ENCODE assay signal across 13 mouse cellular contexts in genomic region chr6:143153751-143154494, GRCm38 (mm10). TPM values are rescaled to one million over a fixed set of nuclear protein-coding genes. Genes with fewer than 3 reads are reported as not detected.
A peak's percentile ranks its signal among the peaks of the same experiment; 100 is the strongest.
DNase-seq lines count a peak whose midpoint lies in the region; ATAC-seq and TF ChIP-seq lines count a peak whose summit lies in the region.
"Had no signal": no experiment of that assay in that cellular context is flagged by ENCODE, and none has a peak within 500 bp of the region (broad histone marks: within the 10 kb centered on the region; RNA-seq: fewer than 3 reads in every experiment).

No protein-coding gene starts in this region.

- no peak for TF ChIP-seq EP300 in ES-Bruce4 (IDR thresholded peaks at IDR 0.05; ENCODE audit: insufficient read depth, low read depth, low read length)

- DNase-seq in liver, adult 2 months (ENCODE audit: extremely low read depth, low read depth, low spot score) = peak; percentile 81
- no peak for DNase-seq in liver
- peak; percentile 26 for DNase-seq in lung, postnatal 10 days
- no peak for DNase-seq in adrenal gland, postnatal 14 days
- no peak for DNase-seq in adrenal gland, adult 2 months
- DNase-seq: cerebellum, adult 11-12 months; gastrocnemius, postnatal 25 days had no signal

- H3K9ac ChIP-seq in liver, adult 2 months (ENCODE audit: low read depth, low read length) = no peak overlapping the region
- peak overlapping the region; percentile 20; the same call in 1 of the 2 replicates for H3K9ac ChIP-seq in ES-Bruce4 (ENCODE audit: low read depth, poor library complexity, severe bottlenecking)
- H3K9ac ChIP-seq in intestine, embryonic 15.5 days = no peak overlapping the region
- H3K9ac ChIP-seq in neural tube, embryonic 15.5 days (replicated peaks) = no peak overlapping the region
- H3K9ac ChIP-seq: hindbrain, embryonic 15.5 days; neural tube, embryonic 13.5 days had no signal

- H3K79me2 ChIP-seq in liver, adult 2 months (ENCODE audit: control insufficient read depth, insufficient read depth, low read length) = no peaks in the 10 kb centered on the region

- H3K9me3 ChIP-seq in ES-Bruce4 (replicated peaks; ENCODE audit: control insufficient read depth, insufficient read depth, low read length, poor library complexity, severe bottlenecking) = no peaks in the 10 kb centered on the region
- no peaks in the 10 kb centered on the region for H3K9me3 ChIP-seq in intestine, embryonic 15.5 days
- H3K9me3 ChIP-seq in neural tube, embryonic 15.5 days (replicated peaks) = no peaks in the 10 kb centered on the region
- H3K9me3 ChIP-seq: hindbrain, embryonic 15.5 days; neural tube, embryonic 13.5 days had no signal

- ATAC-seq in intestine, embryonic 15.5 days = peak; percentile 70
- no peak for ATAC-seq in neural tube, embryonic 15.5 days (ENCODE audit: low FRiP score)
- ATAC-seq: CD4-positive, CD25-positive, alpha-beta regulatory T cell, adult 4 months had no signal

- no peaks in the 10 kb centered on the region for H3K27me3 ChIP-seq in liver, adult 2 months (ENCODE audit: control insufficient read depth, insufficient read depth, low read length)
- no peaks in the 10 kb centered on the region for H3K27me3 ChIP-seq in ES-Bruce4 (ENCODE audit: control insufficient read depth, insufficient read depth, low read length, poor library complexity, severe bottlenecking)
- no peaks in the 10 kb centered on the region for H3K27me3 ChIP-seq in intestine, embryonic 15.5 days (replicated peaks)
- 0 out of 2 replicates have a peak, but pooled peaks cover 3% of the 10 kb centered on the region for H3K27me3 ChIP-seq in neural tube, embryonic 15.5 days (replicated peaks)
- H3K27me3 ChIP-seq: hindbrain, embryonic 15.5 days; neural tube, embryonic 13.5 days had no signal

- no peak overlapping the region for H3K4me3 ChIP-seq in liver, adult 2 months (ENCODE audit: insufficient read depth, low read depth, low read length)
- no peak overlapping the region for H3K4me3 ChIP-seq in ES-Bruce4 (ENCODE audit: low read depth, low read length)
- H3K4me3 ChIP-seq in intestine, embryonic 15.5 days (replicated peaks) = no peak overlapping the region
- H3K4me3 ChIP-seq in neural tube, embryonic 15.5 days (replicated peaks) = no peak overlapping the region
- H3K4me3 ChIP-seq: hindbrain, embryonic 15.5 days; neural tube, embryonic 13.5 days had no signal

- H3K27ac ChIP-seq in liver, adult 2 months (replicated peaks; ENCODE audit: insufficient read depth, low read depth, low read length) = no peak overlapping the region
- H3K27ac ChIP-seq in ES-Bruce4 (ENCODE audit: insufficient read depth, low read length) = peak overlapping the region; percentile 18; the same call in 1 of the 2 replicates
- no peak overlapping the region for H3K27ac ChIP-seq in intestine, embryonic 15.5 days
- no peak overlapping the region for H3K27ac ChIP-seq in neural tube, embryonic 15.5 days (replicated peaks)
- H3K27ac ChIP-seq: hindbrain, embryonic 15.5 days; neural tube, embryonic 13.5 days had no signal

- H3K4me1 ChIP-seq in liver, adult 2 months (ENCODE audit: control insufficient read depth, insufficient read depth, low read length) = peaks cover 9% of the 10 kb centered on the region
- peaks cover 9% of the 10 kb centered on the region for H3K4me1 ChIP-seq in ES-Bruce4 (ENCODE audit: control insufficient read depth, insufficient read depth, low read length)
- peaks cover 5% of the 10 kb centered on the region; the same call in 1 of the 2 replicates for H3K4me1 ChIP-seq in intestine, embryonic 15.5 days (replicated peaks)
- H3K4me1 ChIP-seq in neural tube, embryonic 15.5 days = peaks cover 14% of the 10 kb centered on the region; the same call in 1 of the 2 replicates

- WGBS in liver, adult 2 months = 18% methylated on average over 10 of the region's 10 CpGs
- WGBS in intestine, embryonic 15.5 days = 54% methylated on average over 10 of the region's 10 CpGs
- 59% methylated on average over 10 of the region's 10 CpGs for WGBS in neural tube, embryonic 15.5 days

- no peak for TF ChIP-seq POLR2A in liver, adult 2 months (IDR thresholded peaks at IDR 0.05; ENCODE audit: extremely low read depth, insufficient read depth, low read length)
- no peak for TF ChIP-seq POLR2A in ES-Bruce4 (IDR thresholded peaks at IDR 0.05; ENCODE audit: insufficient read depth, low read length)

- TF ChIP-seq CTCF in liver, adult 2 months (IDR thresholded peaks at IDR 0.05; ENCODE audit: low read depth, low read length) = no peak
- no peak for TF ChIP-seq CTCF in ES-Bruce4 (IDR thresholded peaks at IDR 0.05; ENCODE audit: low read depth, low read length)

- H3K4me2 ChIP-seq in intestine, embryonic 15.5 days (replicated peaks) = no peak overlapping the region
- no peak overlapping the region for H3K4me2 ChIP-seq in neural tube, embryonic 15.5 days
- H3K4me2 ChIP-seq: hindbrain, embryonic 15.5 days; neural tube, embryonic 13.5 days had no signal

- no peaks in the 10 kb centered on the region for H3K36me3 ChIP-seq in liver, adult 2 months (ENCODE audit: control insufficient read depth, insufficient read depth, low read length)
- no peaks in the 10 kb centered on the region for H3K36me3 ChIP-seq in ES-Bruce4 (ENCODE audit: control insufficient read depth, insufficient read depth, low read length, poor library complexity, severe bottlenecking)
- no peaks in the 10 kb centered on the region for H3K36me3 ChIP-seq in intestine, embryonic 15.5 days
- no peaks in the 10 kb centered on the region for H3K36me3 ChIP-seq in neural tube, embryonic 15.5 days
- H3K36me3 ChIP-seq: hindbrain, embryonic 15.5 days; neural tube, embryonic 13.5 days had no signal

RNA-seq across cellular contexts. Expression of gene Etnk1, which starts 13.1 kb away (rescaled TPM):
- total RNA-seq in liver, adult 2 months (2014; rRNA removed) = 26.4 and 36.6 TPM in 2 replicates
- polyA plus RNA-seq in liver, adult 2 months (2012; rRNA removed) = 14.0 and 14.4 TPM in 2 replicates
- polyA plus RNA-seq in ES-Bruce4 (2011; ENCODE audit: insufficient read depth, insufficient read length, low read depth, missing spikeins) = 140 and 149 TPM in 2 replicates
- 17.9 and 18.6 TPM in 2 replicates for polyA plus RNA-seq in intestine, embryonic 15.5 days (2015; fragmentation: Nextera tagmentation; extraction: Ambion mirVana)
- total RNA-seq in adrenal gland, postnatal 14 days (2021) = 93.9 and 105 TPM in 2 replicates
- 10 to 100 TPM; 92.4 to 98.3 TPM for total RNA-seq in adrenal gland, adult 2 months (2021)
- polyA plus RNA-seq in adrenal gland, adult 2 months (2012; rRNA removed) = 42.0 and 111 TPM in 2 replicates
- polyA plus RNA-seq in neural tube, embryonic 15.5 days (2015; fragmentation: Nextera tagmentation; extraction: Ambion mirVana) = 38.9 and 42.0 TPM in 2 replicates

RNA-seq across cellular contexts. Expression of gene C2cd5, which starts 54.0 kb away (rescaled TPM):
- 4.1 and 4.6 TPM in 2 replicates for total RNA-seq in liver, adult 2 months (2014; rRNA removed)
- polyA plus RNA-seq in liver, adult 2 months (2012; rRNA removed) = 2.5 and 3.2 TPM in 2 replicates
- 49.6 and 57.2 TPM in 2 replicates for polyA plus RNA-seq in ES-Bruce4 (2011; ENCODE audit: insufficient read depth, insufficient read length, low read depth, missing spikeins)
- 19.8 and 22.0 TPM in 2 replicates for polyA plus RNA-seq in intestine, embryonic 15.5 days (2015; fragmentation: Nextera tagmentation; extraction: Ambion mirVana)
- total RNA-seq in adrenal gland, postnatal 14 days (2021) = 18.5 and 23.5 TPM in 2 replicates
- 10 to 100 TPM; 12.3 to 19.8 TPM for total RNA-seq in adrenal gland, adult 2 months (2021)
- polyA plus RNA-seq in adrenal gland, adult 2 months (2012; rRNA removed) = 5.3 and 5.9 TPM in 2 replicates
- polyA plus RNA-seq in neural tube, embryonic 15.5 days (2015; fragmentation: Nextera tagmentation; extraction: Ambion mirVana) = 40.8 and 43.9 TPM in 2 replicates

Comparison
In these comparisons a context has a peak if more than half of its experiments do, and no peak if none do; other contexts are left out.
1. DNase-seq: peak in liver, adult 2 months (single experiment) and lung, postnatal 10 days (single experiment); none in liver (single experiment), adrenal gland, postnatal 14 days (single experiment) and adrenal gland, adult 2 months (single experiment).